Mouse (Mus musculus) embryonic fibroblast, embryonic 13.5 days (primary cell): Measurements from ENCODE around the gene Gtf3c1. TPM values are rescaled to one million over a fixed set of nuclear protein-coding genes. Genes with fewer than 3 reads are reported as not detected.

ENCODE experiments used
- H3K27ac ChIP-seq: 2 replicates; pipeline ENCODE4 v1.5.1; 2012; ENCODE audit warnings: low read length, control low read depth, inconsistent platforms; ENCODE audit not compliant: insufficient read depth
- H3K4me1 ChIP-seq: 2 replicates; pipeline ENCODE4 v1.6.1; 2011; ENCODE audit warnings: low read length; ENCODE audit not compliant: control insufficient read depth, insufficient read depth
- H3K4me3 ChIP-seq: 2 replicates; pipeline ENCODE4 v1.5.1; 2011; ENCODE audit warnings: mild to moderate bottlenecking, control low read depth, low read length; ENCODE audit not compliant: insufficient read depth
- CTCF ChIP-seq: IDR thresholded peaks from 2 replicates; pipeline ENCODE4 v1.5.1; 2011; ENCODE audit warnings: mild to moderate bottlenecking, control low read depth, low read length, moderate library complexity, borderline replicate concordance; ENCODE audit not compliant: insufficient read depth
- POLR2A ChIP-seq: IDR thresholded peaks from 2 replicates; pipeline ENCODE4 v1.6.1; 2011; ENCODE audit warnings: low read depth, mild to moderate bottlenecking, control low read depth, low read length, moderate library complexity
- polyA plus RNA-seq: library from polyadenylated mRNA; stranded (reverse); fragments of >200 nt; gene quantifications from 2 replicates; pipeline ENCODE4 v1.2.4, GENCODE M21; 2011; ENCODE audit warnings: low read depth; ENCODE audit not compliant: missing spikeins, insufficient read length

Gtf3c1 gene
- polyA plus RNA-seq, 1 experiment: 74.2 TPM

- H3K27ac ChIP-seq: no peak overlapping the region
- TF ChIP-seq CTCF (no peak), POLR2A (no peak)
- H3K4me3 ChIP-seq: no peak overlapping the region
- H3K4me1 ChIP-seq: no peaks in the 10 kb centered on the region
Observed at GRCm38 (mm10) chr7:125625219-125625618, 82.4 kb downstream of the Gtf3c1 start.

- TF ChIP-seq POLR2A: no peak
- no peak for TF ChIP-seq CTCF
- Histone ChIP-seq H3K4me1 (no peaks in the 10 kb centered on the region), H3K27ac (no peak overlapping the region), H3K4me3 (no peak overlapping the region)
Observed at GRCm38 (mm10) chr7:125622741-125623685, 84.6 kb downstream of the Gtf3c1 start.

GRCm38 (mm10) chr7:125620077-125620476 lies 87.5 kb downstream of the Gtf3c1 start:
- TF ChIP-seq POLR2A (no peak), CTCF (no peak)
- no peak overlapping the region for H3K27ac ChIP-seq
- no peaks in the 10 kb centered on the region for H3K4me1 ChIP-seq
- H3K4me3 ChIP-seq: no peak overlapping the region

- Histone ChIP-seq H3K27ac (no peak overlapping the region), H3K4me1 (no peaks in the 10 kb centered on the region), H3K4me3 (no peak overlapping the region)
- TF ChIP-seq POLR2A (no peak), CTCF (no peak)
Observed at GRCm38 (mm10) chr7:125618016-125618415, 89.6 kb downstream of the Gtf3c1 start.

GRCm38 (mm10) chr7:125615453-125615852 lies 92.1 kb downstream of the Gtf3c1 start:
- H3K4me3 ChIP-seq: no peak overlapping the region
- no peak for TF ChIP-seq POLR2A
- TF ChIP-seq CTCF: no peak
- H3K27ac ChIP-seq: no peak overlapping the region
- H3K4me1 ChIP-seq: no peaks in the 10 kb centered on the region

- H3K4me1 ChIP-seq: no peaks in the 10 kb centered on the region
- no peak overlapping the region for H3K4me3 ChIP-seq
- TF ChIP-seq POLR2A (no peak), CTCF (no peak)
- H3K27ac ChIP-seq: no peak overlapping the region
Observed at GRCm38 (mm10) chr7:125613579-125613978, 94.0 kb downstream of the Gtf3c1 start.

- TF ChIP-seq POLR2A: no peak
- TF ChIP-seq CTCF: no peak
- Histone ChIP-seq H3K4me1 (no peaks in the 10 kb centered on the region), H3K4me3 (no peak overlapping the region)
Observed at GRCm38 (mm10) chr7:125608183-125608688, 99.3 kb downstream of the Gtf3c1 start.

GRCm38 (mm10) chr7:125607384-125608182 lies 100.0 kb downstream of the Gtf3c1 start:
- TF ChIP-seq CTCF: no peak
- no peak for TF ChIP-seq POLR2A
- H3K4me1 ChIP-seq: no peaks in the 10 kb centered on the region
- no peak overlapping the region for H3K4me3 ChIP-seq
- H3K27ac ChIP-seq: no peak overlapping the region

More at GRCm38 (mm10) chr7:125608183-125608688, 99.3 kb downstream of the Gtf3c1 start:
- H3K27ac ChIP-seq: no peak overlapping the region

GRCm38 (mm10) chr7:125606265-125607164 lies 101.1 kb downstream of the Gtf3c1 start:
- no peak for TF ChIP-seq POLR2A
- TF ChIP-seq CTCF: no peak
- Histone ChIP-seq H3K27ac (no peak overlapping the region), H3K4me1 (no peaks in the 10 kb centered on the region), H3K4me3 (no peak overlapping the region)
